ENCODE assay signal across 8 mouse cellular contexts in the genomic region with DNA sequence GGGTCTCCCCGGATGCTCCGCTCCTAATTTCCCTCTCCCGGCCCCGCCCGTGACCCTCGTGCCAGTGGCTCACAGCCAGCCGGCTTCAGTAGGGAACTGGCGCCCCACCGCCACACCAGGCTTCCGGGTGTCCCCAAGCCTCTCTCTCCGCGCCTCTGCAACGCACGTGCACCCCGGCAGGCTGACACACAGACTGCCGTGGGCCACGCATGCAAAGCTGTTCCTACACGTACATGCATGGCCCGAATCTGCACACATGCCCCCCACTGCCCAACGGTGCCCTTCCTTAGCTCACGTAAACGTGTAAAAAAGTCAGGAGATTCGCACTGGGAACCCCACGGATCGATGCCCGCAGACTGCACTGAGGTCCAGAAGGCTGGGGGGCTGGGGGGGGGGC. TPM values are rescaled to one million over a fixed set of nuclear protein-coding genes. Genes with fewer than 3 reads are reported as not detected.
DNase-seq lines count a peak whose midpoint lies in the region; ATAC-seq and TF ChIP-seq lines count a peak whose summit lies in the region.

No protein-coding gene starts in this region.

- H3K36me3 ChIP-seq in ES-Bruce4 (ENCODE audit: control insufficient read depth, insufficient read depth, low read length, poor library complexity, severe bottlenecking), result peaks cover 17% of the 10 kb centered on the region
- H3K36me3 ChIP-seq in hindbrain, embryonic 10.5 days, result peaks cover 25% of the 10 kb centered on the region

- peak overlapping the region; percentile 87 for H3K9ac ChIP-seq in ES-Bruce4 (ENCODE audit: low read depth, poor library complexity, severe bottlenecking)

- TF ChIP-seq EP300 in ES-Bruce4 (IDR thresholded peaks at IDR 0.05; ENCODE audit: insufficient read depth, low read depth, low read length), result no peak

- TF ChIP-seq POLR2A in ES-Bruce4 (IDR thresholded peaks at IDR 0.05; ENCODE audit: insufficient read depth, low read length), result no peak

- H3K9me3 ChIP-seq in ES-Bruce4 (replicated peaks; ENCODE audit: control insufficient read depth, insufficient read depth, low read length, poor library complexity, severe bottlenecking), result no peaks in the 10 kb centered on the region
- H3K9me3 ChIP-seq in hindbrain, embryonic 10.5 days, result no peaks in the 10 kb centered on the region

- no peak for TF ChIP-seq CTCF in ES-Bruce4 (IDR thresholded peaks at IDR 0.05; ENCODE audit: low read depth, low read length)

- DNase-seq in hindbrain, embryonic 10.5 days (ENCODE audit: low spot score), result peak; percentile 37
- DNase-seq in layer of hippocampus, postnatal 25 days (ENCODE audit: extremely low spot score in 1 of 2, low spot score in 1 of 2), result peak; percentile 42 to 50
- DNase-seq in lung, postnatal 36 days, result peak; percentile 73
- DNase-seq in right cerebral cortex, adult 2 months (ENCODE audit: low spot score in 2 of 2), result peak; percentile 44 to 59
- DNase-seq in urinary bladder, postnatal 14 days (ENCODE audit: low spot score), result peak; percentile 73

- peak overlapping the region; percentile 88 for H3K4me3 ChIP-seq in ES-Bruce4 (ENCODE audit: low read depth, low read length)
- H3K4me3 ChIP-seq in brown adipose tissue, adult 24 weeks (ENCODE audit: insufficient read depth, low read depth, low read length), result peak overlapping the region; percentile 92
- peak overlapping the region; percentile 70 for H3K4me3 ChIP-seq in hindbrain, embryonic 10.5 days

- under 1% methylated on average over 26 of the region's 26 CpGs for WGBS in hindbrain, embryonic 10.5 days

- H3K4me1 ChIP-seq in ES-Bruce4 (ENCODE audit: control insufficient read depth, insufficient read depth, low read length), result peaks cover 5% of the 10 kb centered on the region
- peaks cover 11% of the 10 kb centered on the region for H3K4me1 ChIP-seq in brown adipose tissue, adult 24 weeks (ENCODE audit: control insufficient read depth, insufficient read depth, insufficient read length, low read length)
- peaks cover 58% of the 10 kb centered on the region for H3K4me1 ChIP-seq in hindbrain, embryonic 10.5 days (replicated peaks)

- H3K27ac ChIP-seq in ES-Bruce4 (ENCODE audit: insufficient read depth, low read length), result no peak overlapping the region
- peak overlapping the region; percentile 18; the same call in 1 of the 2 replicates for H3K27ac ChIP-seq in brown adipose tissue, adult 24 weeks (replicated peaks; ENCODE audit: low read depth, low read length)
- peak overlapping the region; percentile 93 for H3K27ac ChIP-seq in hindbrain, embryonic 10.5 days

- no peaks in the 10 kb centered on the region for H3K27me3 ChIP-seq in ES-Bruce4 (ENCODE audit: control insufficient read depth, insufficient read depth, low read length, poor library complexity, severe bottlenecking)
- peaks cover 54% of the 10 kb centered on the region for H3K27me3 ChIP-seq in hindbrain, embryonic 10.5 days (ENCODE audit: insufficient read depth, poor library complexity, severe bottlenecking)

- 0 out of 2 replicates have a peak, but pooled peaks have one; percentile 22 for ATAC-seq in frontal cortex, adult (ENCODE audit: low TSS enrichment)

RNA-seq across cellular contexts. Expression of a gene that starts 0.9 kb away (rescaled TPM):
- polyA plus RNA-seq in ES-Bruce4 (2011; ENCODE audit: insufficient read depth, insufficient read length, low read depth, missing spikeins), result 45.4 and 48.0 TPM in 2 replicates
- polyA plus RNA-seq in brown adipose tissue, adult 24 weeks (2012; ENCODE audit: insufficient read depth, insufficient read length, missing spikeins), result 6.0 and 7.2 TPM in 2 replicates
- polyA plus RNA-seq in hindbrain, embryonic 10.5 days (2016; fragmentation: Nextera tagmentation; extraction: Ambion mirVana), result 9.5 and 10.9 TPM in 2 replicates
- total RNA-seq in layer of hippocampus, postnatal 25 days (2021), result 10 to 100 TPM; 27.1 to 28.9 TPM

RNA-seq across cellular contexts. Expression of a gene that starts 25.2 kb away (rescaled TPM):
- polyA plus RNA-seq in ES-Bruce4 (2011; ENCODE audit: insufficient read depth, insufficient read length, low read depth, missing spikeins), result not detected in 2 replicates
- polyA plus RNA-seq in brown adipose tissue, adult 24 weeks (2012; ENCODE audit: insufficient read depth, insufficient read length, missing spikeins), result not detected in 2 replicates
- not detected in 2 replicates for polyA plus RNA-seq in hindbrain, embryonic 10.5 days (2016; fragmentation: Nextera tagmentation; extraction: Ambion mirVana)
- not detected for total RNA-seq in layer of hippocampus, postnatal 25 days (2021)
